Mouse (Mus musculus) WW6 (cell line): Measurements from ENCODE around the gene Crabp1.
A peak's percentile ranks its signal among the peaks of the same experiment; 100 is the strongest.

Source experiments
- DNase-seq: peaks from one replicate; pipeline ENCODE4 v3.0.0-alpha.2; 2013; ENCODE audit warnings: low read depth, low spot score

The Crabp1 gene

GRCm38 (mm10) chr9:54764561-54765217, at the start of gene Crabp1:
Gene Crabp1, plus strand, starts transcription at chr9:54764748.
- DNase-seq = peak; percentile 29

- no peak for DNase-seq
These were observed 48.8 kb upstream of the Crabp1 start for GRCm38 (mm10) chr9:54715776-54716175.

GRCm38 (mm10) chr9:54717527-54717926, 47.0 kb upstream of the Crabp1 start:
- DNase-seq = no peak

DNA sequence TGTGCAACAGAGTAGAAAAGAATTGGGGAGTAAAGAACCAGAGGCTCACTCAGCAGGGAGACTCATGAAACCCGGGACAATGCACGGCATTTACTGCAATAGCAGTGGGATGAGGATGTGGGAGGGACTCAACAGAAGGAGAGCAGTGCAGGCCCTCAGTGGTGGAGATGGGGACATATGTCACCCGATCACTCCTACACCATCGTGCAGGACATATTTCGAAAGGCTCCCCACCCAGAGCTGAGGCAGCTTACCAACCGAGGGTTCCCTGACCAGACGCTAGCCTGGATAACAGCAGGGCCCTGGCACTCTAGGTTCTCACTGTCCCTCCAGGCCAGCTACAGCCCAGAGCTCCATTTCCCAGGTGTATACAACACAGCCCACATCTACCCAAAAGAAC, 42.4 kb upstream of the Crabp1 start:
- DNase-seq = no peak

- DNase-seq = no peak
These were observed 42.0 kb upstream of the Crabp1 start for GRCm38 (mm10) chr9:54722596-54722995.

DNA sequence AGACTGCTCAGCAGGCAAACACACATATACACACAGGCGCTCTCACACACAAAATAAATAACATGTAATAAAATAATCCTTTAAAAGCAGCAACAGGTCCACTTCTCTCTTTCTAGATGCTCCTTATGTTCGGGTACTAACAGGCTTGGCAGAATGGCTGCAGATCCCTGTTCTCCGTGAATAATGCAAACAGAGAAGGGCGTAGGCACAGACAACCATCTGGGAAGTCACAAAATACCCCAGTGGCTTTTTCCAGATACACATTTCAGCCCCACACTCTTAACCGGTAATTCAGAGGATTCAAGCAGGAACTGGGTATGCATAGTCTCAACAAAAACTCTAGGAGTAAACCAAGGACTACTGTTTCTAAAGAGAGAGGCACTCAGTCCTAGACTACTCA, 38.2 kb upstream of the Crabp1 start:
- DNase-seq = no peak

GRCm38 (mm10) chr9:54732122-54732521, 32.4 kb upstream of the Crabp1 start:
- DNase-seq = no peak

GRCm38 (mm10) chr9:54733921-54734638, 30.5 kb upstream of the Crabp1 start, which contains the start of gene Wdr61:
Gene Wdr61, minus strand, starts transcription at chr9:54734519.
- peak; percentile 90 for DNase-seq

GRCm38 (mm10) chr9:54734639-54735252, 29.8 kb upstream of the Crabp1 start:
- DNase-seq = no peak

DNA sequence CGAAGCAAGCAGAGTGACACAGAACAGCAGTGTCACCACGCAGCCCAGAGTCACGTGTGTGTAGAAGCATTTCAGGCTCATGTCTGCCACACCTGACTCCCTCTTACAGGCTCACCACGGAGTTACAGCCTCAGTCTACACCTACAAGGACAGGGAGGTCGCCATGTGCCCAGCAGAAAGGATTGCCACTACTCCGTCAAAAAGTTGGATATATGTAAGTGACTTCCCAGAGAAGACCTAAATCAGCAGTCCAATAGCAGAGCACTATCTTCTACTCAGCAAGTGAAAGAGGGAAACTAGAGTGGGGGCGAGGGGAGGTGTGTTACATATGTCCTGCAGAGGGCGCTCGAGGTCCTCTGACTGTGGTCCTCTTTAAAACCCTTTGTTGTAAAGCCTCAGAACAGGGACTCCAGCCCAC, 28.3 kb upstream of the Crabp1 start:
- peak; percentile 75 for DNase-seq

- peak; percentile 20 for DNase-seq
These were observed 26.2 kb upstream of the Crabp1 start for GRCm38 (mm10) chr9:54738376-54738775.

GRCm38 (mm10) chr9:54743891-54744290, 20.7 kb upstream of the Crabp1 start:
- DNase-seq = no peak

- no peak for DNase-seq
These were observed 18.7 kb upstream of the Crabp1 start for GRCm38 (mm10) chr9:54745740-54746370.

GRCm38 (mm10) chr9:54750215-54750981, 14.2 kb upstream of the Crabp1 start:
- no peak for DNase-seq

- DNase-seq = no peak
These were observed 12.9 kb upstream of the Crabp1 start for GRCm38 (mm10) chr9:54751684-54752083.

DNA sequence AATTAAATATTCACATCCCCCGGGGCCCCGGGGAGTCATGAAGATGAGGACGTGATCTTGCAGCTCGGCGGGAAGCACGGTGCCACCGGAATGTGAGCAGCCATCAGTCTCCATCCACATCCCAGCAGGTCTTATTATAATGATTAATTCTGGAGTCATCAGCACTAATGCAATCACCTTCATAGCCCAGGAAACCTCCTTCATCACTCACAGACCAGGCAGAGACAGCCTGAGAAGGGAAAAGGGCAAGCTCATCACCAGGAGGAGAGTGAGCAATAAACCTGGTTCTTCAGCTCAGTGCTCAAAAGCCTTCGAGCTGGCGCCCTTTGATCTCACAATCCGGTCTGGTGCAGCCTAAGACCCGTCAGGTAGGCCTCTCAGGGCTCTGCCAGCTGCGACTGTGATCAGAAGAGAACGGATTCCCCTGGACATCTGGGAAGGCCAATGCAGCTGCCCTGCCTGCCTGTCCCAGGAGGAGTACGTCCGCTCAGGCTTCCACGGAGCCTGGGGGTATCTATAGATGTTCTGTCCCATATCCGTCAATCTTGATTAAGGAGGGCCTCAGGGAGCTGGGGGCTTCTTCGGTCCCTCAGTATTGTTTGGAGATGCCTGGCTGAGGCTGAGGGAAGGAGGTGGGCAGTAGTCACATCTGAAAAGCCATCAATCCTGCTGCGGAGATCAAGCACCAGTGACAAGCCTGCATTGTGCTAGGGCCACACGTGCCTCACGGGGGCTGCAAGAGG, 12.2 kb upstream of the Crabp1 start:
- no peak for DNase-seq

DNA sequence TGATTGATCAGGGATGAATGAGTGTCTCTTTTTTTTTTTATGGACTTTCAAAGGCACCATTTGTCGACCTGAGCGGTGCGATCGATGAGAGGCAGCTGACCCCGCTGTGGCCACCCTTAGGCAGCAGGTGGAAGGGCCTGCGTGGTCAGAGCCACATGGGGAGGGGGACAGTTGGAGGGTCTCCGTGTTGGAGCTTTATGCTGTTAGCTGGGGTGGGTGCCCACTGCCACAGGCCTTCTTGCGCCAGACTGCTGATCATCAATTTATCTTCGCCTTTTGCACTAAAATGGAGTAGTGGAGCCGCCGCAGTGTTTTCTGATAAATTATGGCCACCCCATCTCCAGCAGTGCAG, 11.6 kb upstream of the Crabp1 start:
- DNase-seq = no peak

GRCm38 (mm10) chr9:54759592-54759991, 5.0 kb upstream of the Crabp1 start:
- DNase-seq = no peak

DNA sequence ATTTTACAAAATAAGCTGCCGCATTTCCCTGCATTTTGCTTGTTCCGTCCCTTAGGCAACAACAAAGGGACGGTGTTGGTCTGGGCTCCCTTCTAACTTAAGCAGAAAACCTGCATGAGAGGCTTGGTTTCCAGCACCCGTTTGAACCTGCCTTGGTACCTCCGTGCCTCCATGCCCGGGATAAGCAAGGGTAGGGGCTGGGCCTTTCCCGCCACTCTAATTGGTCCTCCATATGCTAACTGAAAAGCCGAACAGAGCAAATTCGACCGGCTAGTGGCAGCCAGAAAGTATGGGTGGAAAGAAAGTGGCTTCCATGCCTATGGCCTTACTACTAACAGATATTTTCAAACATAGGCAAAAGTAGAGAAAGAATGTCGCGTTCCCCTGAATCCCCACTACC, 457 bp upstream of the Crabp1 start:
- peak; percentile 11 for DNase-seq

DNA sequence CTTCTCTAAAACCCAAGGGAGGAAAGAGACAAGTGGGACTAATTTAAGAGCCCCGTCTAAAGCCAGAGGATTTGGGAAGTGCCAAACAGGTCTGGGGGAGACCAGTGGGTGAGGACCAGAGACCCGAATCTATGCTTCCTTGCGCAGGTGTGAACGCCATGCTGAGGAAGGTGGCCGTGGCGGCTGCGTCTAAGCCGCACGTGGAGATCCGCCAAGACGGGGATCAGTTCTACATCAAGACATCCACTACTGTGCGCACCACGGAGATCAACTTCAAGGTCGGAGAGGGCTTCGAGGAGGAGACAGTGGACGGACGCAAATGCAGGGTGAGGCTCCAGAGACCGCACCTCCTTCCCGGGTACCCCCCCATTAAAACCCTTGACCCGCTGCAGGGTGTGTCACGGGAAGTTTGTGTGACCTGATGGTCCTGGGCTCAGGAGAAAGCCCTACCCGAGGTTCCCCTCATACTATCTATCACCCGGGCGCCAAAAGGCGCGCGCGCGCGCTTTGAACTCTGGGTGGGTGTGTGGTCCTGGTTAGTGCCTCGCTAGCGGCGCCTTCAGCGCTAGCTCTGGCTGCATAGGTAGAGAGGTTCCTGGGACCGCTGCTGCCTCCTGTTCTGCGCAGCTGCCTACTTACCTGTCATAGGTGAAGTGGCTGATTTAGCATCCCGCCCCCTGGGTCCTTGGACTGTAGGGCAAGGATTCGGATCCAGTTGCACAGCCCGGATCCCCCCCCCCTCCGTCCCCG, 963 bp downstream of the Crabp1 start:
- peak; percentile 34 for DNase-seq
